Mouse (Mus musculus) CH12.LX (cell line): ENCODE measurements at regions not wholly inside any gene's neighbourhood (a gene's known extent, or its start where the extent isn't known, plus 50 kb on each side); places are given as distances from the start of the nearest gene placed in this dataset.

Source experiments
- CHD1 ChIP-seq: IDR thresholded peaks from 2 replicates; pipeline ENCODE4 v1.6.1; 2012; ENCODE audit warnings: low read depth, low read length, improper control_type of control experiment, inconsistent platforms
- CTCF ChIP-seq, 2 experiments: IDR thresholded peaks in 1 of 2; conservative IDR thresholded peaks in 1 of 2; 2 replicates each; pipeline ENCODE4 v1.5.1; 2011 to 2012; ENCODE audit warnings: low read depth in 2 of 2, low read length in 2 of 2, improper control_type of control experiment in 1 of 2, inconsistent platforms in 1 of 2, mild to moderate bottlenecking in 1 of 2, moderate library complexity in 1 of 2
- HCFC1 ChIP-seq: IDR thresholded peaks from 2 replicates; pipeline ENCODE4 v1.6.1; 2012; ENCODE audit warnings: low read depth, mild to moderate bottlenecking, inconsistent platforms, low read length, improper control_type of control experiment
- JUN ChIP-seq: IDR thresholded peaks from 2 replicates; pipeline ENCODE4 v1.6.1; 2011; ENCODE audit warnings: low read depth, mild to moderate bottlenecking, low read length, improper control_type of control experiment, moderate library complexity; ENCODE audit not compliant: insufficient read depth
- MAFK ChIP-seq: IDR thresholded peaks from 2 replicates; pipeline ENCODE4 v1.6.1; 2011; ENCODE audit warnings: low read length, improper control_type of control experiment; ENCODE audit not compliant: insufficient replicate concordance
- MAX ChIP-seq: IDR thresholded peaks from 2 replicates; pipeline ENCODE4 v1.6.1; 2011; ENCODE audit warnings: low read length, improper control_type of control experiment
- MEF2A ChIP-seq: IDR thresholded peaks from 2 replicates; pipeline ENCODE4 v1.6.1; 2014; ENCODE audit warnings: low read depth, mild to moderate bottlenecking, inconsistent platforms, low read length, improper control_type of control experiment, borderline replicate concordance
- POLR2A ChIP-seq: IDR thresholded peaks from 2 replicates; pipeline ENCODE4 v1.6.1; 2011; ENCODE audit warnings: low read depth, mild to moderate bottlenecking, improper control_type of control experiment, low read length
- POLR2AphosphoS2 ChIP-seq: IDR thresholded peaks from 2 replicates; pipeline ENCODE4 v1.6.1; 2011; ENCODE audit warnings: low read depth, low read length, improper control_type of control experiment
- ZC3H11A ChIP-seq: IDR thresholded peaks from 2 replicates; pipeline ENCODE4 v1.6.1; 2012; ENCODE audit warnings: low read depth, mild to moderate bottlenecking, inconsistent platforms, low read length, improper control_type of control experiment
- ZKSCAN1 ChIP-seq: IDR thresholded peaks from 2 replicates; pipeline ENCODE4 v1.6.1; 2012; ENCODE audit warnings: low read depth, inconsistent platforms, low read length, improper control_type of control experiment, borderline replicate concordance
- ZMIZ1 ChIP-seq: IDR thresholded peaks from 2 replicates; pipeline ENCODE4 v1.6.1; 2012; ENCODE audit warnings: low read depth, mild to moderate bottlenecking, inconsistent platforms, low read length, improper control_type of control experiment

GRCm38 (mm10) chr8:31460349-31460748 is 1968.2 kb upstream of the 5930422O12Rik start:
- TF ChIP-seq MEF2A (no peak), CTCF (conservative IDR thresholded peaks at IDR 0.05 in 1 of 2, IDR thresholded peaks at IDR 0.05 in 1 of 2; ENCODE audit: low read depth in 2 of 2, low read length in 2 of 2) (peak in 1 of 2 experiments; percentile 14; a peak in 1 of 4 replicates), POLR2AphosphoS2 (no peak), ZC3H11A (no peak), MAFK (no peak), MAX (no peak), HCFC1 (no peak), JUN (no peak), POLR2A (no peak), ZMIZ1 (no peak), CHD1 (no peak), ZKSCAN1 (no peak)
